Mouse (Mus musculus): ENCODE measurements at regions not wholly inside any gene's neighbourhood (a gene's known extent, or its start where the extent isn't known, plus 50 kb on each side); places are given as distances from the start of the nearest gene placed in this dataset.

DNA sequence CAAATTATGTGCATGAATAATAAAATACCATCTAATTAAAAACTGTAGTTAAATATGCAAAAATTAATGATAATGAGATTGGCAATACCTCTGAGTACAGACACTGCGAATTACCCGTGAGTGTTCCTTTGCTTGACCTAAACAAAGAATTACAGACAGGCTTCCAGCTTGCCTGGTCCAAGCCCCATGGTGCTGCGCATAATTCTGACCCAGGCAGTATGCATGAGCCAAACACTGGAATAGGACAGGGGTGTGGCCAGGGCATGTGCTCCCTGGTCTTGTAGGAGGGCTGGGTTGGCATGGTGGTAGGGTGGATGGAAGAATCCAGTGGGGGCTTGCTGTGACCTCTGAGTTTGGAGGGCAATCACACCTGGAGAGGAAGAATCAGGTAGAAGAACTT is 172.8 kb upstream of the Irx3 start:
- intact Hi-C loops (cut with DNase I), result no loop called here
- DNase-seq, result no peak

DNA sequence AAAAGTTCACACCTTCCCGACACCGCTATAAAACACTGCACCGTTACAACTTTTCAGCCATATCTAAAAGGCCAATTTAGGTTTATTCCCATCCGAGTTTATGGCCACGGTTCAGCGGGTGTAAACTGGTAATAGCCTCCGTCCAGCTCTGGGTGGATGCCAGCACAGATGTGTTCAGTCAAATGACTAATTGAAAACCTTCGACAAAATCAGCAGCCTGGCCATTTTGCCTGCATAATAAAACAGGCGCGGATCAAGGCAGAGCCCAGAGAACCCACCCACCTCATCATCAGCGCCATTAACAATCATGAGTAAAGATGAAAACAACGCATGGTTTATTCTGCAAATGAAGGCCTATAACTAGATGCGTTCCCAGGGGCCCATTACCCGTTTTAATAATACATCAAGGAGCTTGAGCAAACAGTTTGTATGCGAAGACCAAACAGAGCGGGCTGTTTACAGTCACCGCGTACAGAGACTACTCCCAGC is 172.1 kb upstream of the Irx3 start:
- DNase-seq, result no peak
- intact Hi-C loops (cut with DNase I), result no loop called here

DNA sequence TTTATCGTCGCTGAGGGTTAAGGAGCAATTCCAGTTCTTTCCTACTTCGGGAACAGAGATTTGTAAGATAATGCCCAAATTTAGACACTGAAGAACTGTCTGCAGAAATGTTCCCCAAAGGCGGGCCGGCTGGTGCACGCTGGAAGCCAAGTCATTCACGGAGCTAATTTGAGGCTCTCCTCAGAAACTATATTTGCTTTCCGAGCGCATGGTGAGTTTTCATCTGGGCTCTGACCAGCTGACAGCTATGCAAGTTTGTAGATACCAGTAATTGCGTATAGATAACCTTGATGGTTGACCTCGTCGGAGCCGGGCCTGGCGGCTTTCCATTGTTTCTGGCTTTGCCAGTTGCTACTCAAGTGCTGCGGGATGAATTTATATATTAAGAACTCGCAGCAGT is 165.5 kb upstream of the Irx3 start:
- DNase-seq, result no peak
- intact Hi-C loops (cut with DNase I), result no loop called here

DNA sequence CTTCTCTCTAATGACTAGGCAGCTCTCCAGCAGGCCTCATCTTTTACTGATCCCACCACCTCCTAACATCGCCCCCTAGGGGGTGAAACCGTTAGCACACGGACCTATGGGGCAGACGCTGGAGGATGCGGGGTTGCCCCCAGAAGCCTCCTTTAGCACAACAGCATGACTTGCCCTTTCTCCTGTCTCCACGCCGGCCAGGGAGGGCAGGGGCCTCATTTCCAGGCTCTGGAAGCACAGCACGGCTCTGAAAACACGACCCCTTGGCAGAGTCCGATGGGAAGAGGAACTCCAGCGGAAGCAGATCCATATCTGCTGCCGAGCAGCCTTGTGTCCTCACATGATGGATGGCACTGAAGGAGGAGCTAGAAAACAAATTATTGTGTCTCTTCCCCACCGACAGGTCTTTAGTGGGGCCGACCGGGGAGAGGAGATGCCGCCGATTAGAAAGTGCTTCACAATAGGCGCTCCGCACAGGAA is 165.1 kb upstream of the Irx3 start:
- DNase-seq, result peak; percentile 53

DNA sequence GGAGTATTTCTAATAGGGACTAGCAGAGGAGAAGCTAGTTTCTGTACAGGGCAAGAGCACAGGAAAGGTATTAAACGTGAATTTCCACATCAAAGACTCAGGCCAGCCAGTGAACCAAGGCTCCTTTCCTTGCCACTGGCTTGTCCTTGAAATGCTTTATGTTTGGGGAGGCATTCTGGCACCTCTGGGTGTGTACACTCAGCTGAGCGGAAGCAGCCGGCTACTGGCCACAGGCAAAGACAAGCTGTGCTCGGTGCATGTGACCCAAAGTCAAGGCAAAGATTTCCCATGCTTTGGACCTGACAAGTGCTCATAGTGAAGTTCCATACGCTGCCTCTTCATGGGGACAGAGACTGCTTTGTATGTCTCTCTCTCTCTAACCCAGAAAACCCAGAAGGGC is 159.8 kb upstream of the Irx3 start:
- intact Hi-C loops (cut with DNase I), result no loop called here
- DNase-seq, result no peak

More for the DNA sequence above, 165.1 kb upstream of the Irx3 start:
- intact Hi-C loops (cut with DNase I), result no loop called here

DNA sequence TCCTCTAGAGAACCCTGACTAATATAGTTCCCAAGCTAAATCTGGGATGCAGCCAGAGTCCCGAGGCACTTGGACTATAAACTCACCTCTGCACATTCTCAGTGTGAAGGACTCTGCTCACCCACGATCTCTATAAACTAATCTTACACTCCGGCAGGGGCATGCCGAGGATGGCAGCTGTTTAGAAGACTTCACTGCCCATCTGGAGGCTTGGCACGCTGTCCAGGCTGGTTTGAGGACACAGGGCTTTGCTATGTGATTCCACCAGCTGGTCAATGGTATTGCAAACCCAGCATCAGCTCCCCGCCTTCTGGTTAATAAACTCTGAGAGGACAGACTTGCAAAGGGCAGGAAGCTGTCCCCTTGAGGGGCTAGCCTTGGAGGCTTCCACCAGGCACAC is 153.3 kb upstream of the Irx3 start:
- DNase-seq, result peak; percentile 81
- intact Hi-C loops (cut with DNase I), result no loop called here

DNA sequence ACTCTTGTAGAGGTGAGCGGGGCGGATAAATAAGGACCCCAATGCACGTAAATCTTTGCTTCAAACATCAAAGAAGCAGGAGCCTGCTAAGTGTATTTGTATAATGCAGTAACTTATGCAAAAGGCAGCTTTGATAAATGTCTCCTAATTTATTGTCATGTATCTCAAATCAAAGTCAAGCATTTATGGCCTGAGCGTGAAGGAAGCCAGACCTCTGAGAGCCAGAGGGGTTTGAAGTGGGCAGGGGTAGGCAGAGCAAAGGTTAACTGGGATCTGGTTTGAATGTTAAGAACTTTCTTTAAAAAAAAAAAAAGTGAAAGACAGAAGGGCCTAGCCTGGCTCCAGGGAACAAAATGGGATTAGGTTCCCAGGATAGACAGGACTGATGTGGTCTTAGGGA is 151.1 kb upstream of the Irx3 start:
- DNase-seq, result no peak
- intact Hi-C loops (cut with DNase I), result no loop called here

DNA sequence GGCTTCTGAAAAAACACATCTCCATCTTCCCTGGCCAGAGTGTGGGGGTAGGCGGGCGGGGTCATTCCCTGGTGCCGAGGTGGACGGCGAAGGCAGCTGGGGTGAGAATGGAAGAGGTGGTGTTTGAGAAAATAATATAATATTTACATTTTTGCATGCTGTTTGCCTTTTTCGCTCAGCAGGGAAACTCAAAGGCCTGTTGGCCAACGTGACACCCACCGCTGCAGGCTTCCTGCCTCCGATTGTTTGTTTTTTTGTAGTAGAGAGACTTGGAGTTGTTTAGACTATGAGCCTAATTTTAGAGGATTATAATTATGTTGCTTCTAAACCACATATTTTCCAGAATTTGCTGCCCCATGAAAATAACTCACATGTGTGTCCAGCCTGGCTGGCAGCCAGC is 147.2 kb upstream of the Irx3 start:
- intact Hi-C loops (cut with DNase I), result no loop called here
- DNase-seq, result no peak

DNA sequence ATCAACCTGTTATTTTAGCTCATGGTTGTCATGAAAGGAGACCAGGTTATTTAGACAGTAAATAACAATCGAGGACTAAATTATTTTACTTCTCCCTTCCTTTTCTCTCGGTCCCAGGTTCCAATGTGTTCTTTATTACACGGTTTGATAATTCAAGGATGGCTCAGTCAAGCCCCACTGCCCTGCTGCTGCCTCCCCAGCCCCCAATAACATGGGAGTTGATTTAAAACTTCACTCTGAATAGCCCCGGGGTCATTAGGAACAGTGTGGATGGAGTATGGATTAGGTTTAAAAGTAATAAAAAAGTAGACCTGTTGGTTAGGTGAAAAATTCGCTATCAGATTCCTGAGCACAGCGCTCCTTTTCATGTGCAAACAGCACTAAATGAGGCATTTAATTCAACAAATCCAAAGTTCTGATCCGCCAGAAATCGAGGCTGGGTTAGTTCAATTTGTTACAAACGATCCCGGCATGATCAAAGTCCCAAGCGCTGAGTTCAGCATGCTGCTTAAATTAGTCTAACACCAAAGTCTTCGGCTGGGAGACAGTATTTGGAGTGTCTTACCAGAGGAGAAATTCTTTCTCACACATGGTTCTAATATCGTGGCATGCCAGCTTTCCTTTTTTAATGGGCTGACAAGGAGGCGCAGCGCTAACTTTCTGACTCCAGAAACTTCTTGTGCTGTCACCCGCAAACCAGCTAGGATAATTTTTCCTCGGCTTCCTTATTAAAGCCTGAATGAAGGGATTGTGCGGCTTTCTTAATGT is 146.5 kb upstream of the Irx3 start:
- intact Hi-C loops (cut with DNase I), result no loop called here
- no peak for DNase-seq

DNA sequence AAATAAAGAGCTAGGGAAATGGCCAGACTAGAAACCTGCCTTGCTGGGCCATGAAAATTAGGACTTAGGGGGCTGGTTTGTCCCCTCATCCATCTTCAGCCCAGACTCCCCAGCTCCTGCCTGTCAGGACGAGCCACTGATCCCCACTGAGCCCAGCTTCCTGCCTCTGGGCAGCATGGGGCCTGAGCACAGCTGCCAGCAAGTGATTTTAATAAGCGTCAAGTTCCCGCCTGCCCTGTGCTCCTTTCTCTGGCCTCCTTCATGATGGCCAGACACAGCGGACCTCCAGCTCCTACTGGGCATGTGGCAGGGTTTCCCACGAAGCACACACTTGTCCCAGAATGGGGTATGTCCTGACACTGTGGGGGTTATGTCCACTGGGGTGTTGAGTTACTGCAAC is 139.1 kb upstream of the Irx3 start:
- DNase-seq, result no peak
- intact Hi-C loops (cut with DNase I), result no loop called here

DNA sequence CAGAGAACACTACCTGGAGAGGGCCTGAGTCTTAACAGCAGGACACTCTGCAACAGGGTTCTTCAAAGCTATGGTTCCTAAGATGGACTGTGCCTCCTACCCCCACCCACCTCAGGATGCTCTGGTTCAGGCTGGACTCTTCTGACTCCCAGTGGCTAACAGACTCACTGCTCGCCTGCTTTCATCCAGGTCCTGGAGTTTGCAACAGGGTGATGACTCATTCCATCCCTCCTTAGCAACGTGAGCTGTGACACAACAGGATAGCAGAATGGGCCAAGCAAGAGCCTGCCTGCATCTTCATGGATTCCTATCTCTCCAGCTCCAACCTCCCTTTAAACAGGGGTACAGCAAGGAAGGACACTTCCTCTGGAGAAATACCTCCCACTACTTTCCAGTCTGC is 135.4 kb upstream of the Irx3 start:
- intact Hi-C loops (cut with DNase I), result no loop called here

DNA sequence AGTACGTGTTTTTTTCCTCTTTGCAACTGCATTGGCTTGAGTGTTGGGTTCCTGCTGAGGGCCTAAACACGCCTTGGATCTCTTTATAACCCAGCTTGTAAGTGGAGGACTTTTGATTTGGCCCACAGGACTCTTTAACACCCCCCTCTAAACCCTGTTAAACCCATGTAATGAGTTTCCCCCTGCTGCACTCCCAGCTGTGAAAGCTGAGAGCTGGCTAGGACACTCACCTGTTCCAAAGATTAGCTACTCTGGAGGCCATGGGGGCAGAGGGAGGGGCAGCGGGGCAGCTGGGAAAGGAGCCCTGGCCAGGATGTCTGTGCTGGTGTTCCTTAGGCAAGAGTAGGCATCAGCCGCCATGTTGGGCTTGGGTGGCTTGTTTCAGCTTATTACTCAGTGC is 128.7 kb upstream of the Irx3 start:
- no peak for DNase-seq
- intact Hi-C loops (cut with DNase I), result no loop called here

More for the DNA sequence above, 135.4 kb upstream of the Irx3 start:
- DNase-seq, result no peak

DNA sequence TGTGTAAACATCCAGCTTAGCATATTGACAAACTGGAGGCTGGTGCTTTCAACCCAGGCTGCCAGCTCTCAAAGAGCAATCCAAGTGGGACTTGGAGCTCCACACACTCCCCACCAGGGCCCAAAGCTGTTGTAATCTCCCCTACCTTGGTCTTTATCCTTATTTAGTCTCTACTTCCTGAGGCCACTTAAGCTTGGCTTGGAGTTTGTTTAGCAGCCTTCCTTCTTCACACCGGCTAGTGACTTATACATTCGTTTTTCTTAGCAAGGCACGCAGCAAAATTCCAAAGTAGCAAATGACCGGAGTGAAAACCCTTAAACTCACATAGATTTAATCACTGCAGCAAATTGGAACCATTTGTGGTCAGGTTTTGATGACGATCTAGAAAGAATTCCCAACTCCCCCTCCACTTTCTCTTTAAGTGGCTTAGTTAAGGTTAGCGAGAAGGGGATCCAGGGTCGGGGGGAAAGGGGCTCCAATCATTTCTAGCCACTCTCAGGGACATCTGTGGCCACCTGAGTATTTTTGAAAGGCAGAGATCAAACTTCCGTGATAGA is 124.2 kb upstream of the Irx3 start:
- no peak for DNase-seq

DNA sequence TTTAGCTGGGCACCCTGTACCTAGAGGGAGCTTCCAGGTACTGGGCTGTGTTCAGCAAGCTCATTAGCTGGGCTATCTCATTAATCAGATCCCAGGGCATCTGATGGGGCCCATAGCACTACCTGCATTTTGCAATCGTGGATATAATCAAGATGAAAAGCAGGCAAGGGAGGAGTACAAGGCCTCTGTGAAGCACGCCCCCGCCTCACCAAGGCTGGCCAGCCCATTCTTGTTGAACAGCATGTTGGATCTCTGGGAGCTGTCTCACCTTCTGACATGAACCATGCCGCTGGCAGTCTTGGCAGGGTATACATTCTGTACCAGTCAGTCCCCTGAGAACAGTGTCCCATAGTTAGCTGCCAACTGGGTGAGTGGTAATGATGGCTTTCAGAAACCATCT is 122.3 kb upstream of the Irx3 start:
- intact Hi-C loops (cut with DNase I), result no loop called here
- DNase-seq, result no peak

More for the DNA sequence above, 124.2 kb upstream of the Irx3 start:
- intact Hi-C loops (cut with DNase I), result no loop called here

DNA sequence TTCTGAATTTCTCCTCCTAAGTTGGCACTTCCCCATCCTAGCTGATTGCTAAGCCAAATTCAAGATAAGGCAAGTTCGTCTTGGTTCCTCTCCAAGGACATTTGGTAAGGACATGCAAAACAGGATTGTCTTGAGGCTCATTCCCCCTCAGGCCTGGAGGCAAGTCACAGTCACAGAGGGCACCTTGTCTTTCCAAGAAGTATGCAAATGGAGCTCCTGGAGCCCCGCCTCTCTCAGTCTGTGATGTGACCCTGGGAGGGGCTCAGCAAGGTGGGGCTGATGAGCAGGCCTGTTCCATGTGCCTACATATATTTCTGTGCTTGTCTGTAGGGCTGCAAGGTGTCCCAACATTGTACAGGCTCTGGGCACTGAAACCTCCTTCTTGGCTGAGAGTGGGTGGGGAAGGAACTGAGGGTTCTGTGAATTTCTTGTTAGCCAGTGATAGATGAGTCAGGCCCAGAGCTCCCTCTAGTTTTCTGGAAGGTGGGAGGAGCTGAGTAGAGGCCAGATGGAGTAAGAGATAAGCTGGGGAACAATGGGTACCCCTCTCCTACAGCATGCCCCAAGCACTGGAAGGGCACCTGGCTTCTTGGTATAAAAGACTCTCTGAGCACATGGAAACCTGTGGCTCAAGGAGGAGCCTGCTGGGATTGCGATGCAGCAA is 120.5 kb upstream of the Irx3 start:
- intact Hi-C loops (cut with DNase I), result no loop called here
- DNase-seq, result no peak

DNA sequence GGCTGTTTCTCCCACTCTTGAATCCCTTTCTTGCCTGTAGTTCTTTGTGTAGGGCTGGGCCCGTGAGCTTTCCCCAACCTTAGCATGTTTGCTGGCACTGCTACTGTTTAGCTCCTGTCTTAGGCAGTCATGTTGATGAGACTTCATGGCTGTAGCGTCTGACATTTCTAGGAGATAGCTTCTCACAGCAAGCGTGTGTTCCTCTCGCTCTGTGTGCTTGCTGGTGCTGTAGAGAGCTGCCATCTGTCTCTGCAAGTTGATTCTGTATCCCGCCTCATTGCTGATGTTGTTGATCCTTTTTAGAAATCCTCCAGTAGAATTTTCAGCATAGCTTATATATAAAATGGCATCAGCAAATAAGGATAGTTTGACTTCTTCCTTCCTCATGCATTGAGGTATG is 116.0 kb upstream of the Irx3 start:
- intact Hi-C loops (cut with DNase I), result no loop called here
- DNase-seq, result no peak

DNA sequence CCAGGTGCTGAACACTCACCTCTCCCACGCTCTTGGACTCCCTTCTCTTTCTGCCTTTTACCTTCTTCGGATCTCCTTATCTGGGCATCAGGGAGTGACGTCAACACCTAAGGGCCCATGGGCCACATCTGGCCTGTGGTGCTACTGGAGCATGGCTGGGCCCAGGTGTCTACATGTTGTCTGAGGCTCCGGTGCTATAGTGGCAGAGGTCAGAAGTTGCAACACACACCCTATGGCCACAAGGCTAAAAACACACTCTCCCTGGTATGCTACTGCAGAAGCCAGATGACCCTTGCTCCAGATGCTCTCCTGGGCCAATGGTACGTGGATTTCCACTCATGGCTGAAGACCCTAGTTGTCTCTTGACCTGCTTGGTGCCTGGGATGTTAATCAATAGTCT is 112.1 kb upstream of the Irx3 start:
- no peak for DNase-seq
- intact Hi-C loops (cut with DNase I), result no loop called here

DNA sequence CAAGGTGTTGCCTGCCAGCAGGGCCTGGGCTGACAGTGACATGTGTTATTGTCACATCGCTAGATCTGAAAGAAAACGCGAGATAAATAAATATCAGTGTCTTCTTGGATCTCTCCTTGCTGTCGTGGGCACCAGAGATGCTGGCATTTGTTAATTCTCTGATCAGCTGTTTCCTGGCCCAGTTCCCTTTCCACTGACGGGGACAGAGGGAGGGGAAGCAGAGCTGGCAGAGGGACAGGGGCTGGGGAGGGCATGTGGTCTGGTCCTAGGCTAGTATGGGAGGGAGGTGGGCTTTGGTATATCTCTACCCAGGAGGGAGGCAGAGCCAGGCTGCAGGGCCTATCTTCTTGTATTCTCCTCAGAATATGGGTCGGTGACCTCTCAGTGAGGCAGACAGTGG is 111.3 kb upstream of the Irx3 start:
- intact Hi-C loops (cut with DNase I), result no loop called here

DNA sequence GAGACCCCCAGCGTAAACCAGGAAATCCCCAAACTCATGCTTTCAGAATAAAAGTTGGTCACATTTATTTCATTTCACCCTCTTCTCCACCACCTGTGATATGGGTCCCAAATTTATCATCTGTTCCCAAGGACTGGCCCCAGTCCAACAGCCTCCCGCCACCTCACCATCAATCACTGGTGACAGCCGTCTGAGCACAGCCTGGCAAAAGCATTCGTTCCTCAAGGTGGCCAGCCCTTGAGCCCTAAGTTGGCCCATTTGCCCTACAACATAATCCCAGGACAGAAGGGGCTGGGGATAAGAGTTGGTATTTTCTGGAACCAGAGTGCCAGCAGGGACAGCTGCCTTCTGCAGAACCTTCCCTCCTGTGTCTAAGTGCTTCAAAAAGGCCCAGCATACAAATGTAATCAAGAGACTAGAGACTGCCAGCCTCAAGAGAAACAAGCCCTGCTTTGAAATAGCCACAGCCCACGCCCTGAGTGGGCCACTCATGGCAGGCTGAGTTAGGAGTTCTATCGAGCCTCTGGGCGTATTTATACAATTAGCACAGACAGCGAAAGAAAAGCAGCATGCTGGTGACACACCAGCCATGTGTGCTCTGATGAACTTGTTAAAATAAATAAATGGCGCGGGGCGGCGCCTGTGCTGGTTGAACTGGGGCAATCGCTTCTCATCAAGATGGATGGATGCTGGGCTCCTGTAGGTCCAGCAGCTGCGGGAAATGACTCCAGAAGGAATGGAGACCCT is 107.9 kb upstream of the Irx3 start:
- peak; percentile 37 for DNase-seq
- intact Hi-C loops (cut with DNase I), result no loop called here

More for the DNA sequence above, 111.3 kb upstream of the Irx3 start:
- peak; percentile 76 for DNase-seq

DNA sequence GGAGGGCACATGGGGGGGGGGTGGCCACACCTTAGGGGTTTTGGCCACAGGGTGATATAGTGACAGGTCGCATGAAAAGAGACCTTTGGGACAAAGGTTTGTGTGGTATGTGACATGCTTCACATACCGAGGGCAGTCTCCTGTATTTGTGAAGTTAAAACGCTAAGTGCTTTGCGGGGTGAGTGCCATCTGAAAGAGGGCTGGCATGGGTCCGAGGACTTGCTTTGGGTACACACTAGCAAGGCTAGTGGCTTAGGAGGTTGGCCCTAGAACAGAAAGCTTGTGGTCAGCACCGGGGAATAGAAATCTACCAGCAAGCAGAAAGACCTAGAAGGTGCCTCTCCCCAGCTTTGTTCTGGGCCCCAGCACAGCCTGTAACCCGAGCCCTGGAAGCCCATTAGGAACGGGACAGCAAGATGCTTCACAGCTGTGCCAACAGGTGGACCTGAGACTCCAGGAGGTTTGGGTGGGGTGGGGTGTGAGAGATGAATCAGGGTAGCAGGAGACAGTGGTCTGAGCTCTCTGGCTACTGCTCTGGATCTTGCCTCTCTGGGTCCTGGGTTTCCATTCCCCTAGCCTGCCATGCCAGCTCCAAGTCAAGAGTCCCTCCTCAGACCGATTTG is 107.0 kb upstream of the Irx3 start:
- no peak for DNase-seq
- intact Hi-C loops (cut with DNase I), result no loop called here

DNA sequence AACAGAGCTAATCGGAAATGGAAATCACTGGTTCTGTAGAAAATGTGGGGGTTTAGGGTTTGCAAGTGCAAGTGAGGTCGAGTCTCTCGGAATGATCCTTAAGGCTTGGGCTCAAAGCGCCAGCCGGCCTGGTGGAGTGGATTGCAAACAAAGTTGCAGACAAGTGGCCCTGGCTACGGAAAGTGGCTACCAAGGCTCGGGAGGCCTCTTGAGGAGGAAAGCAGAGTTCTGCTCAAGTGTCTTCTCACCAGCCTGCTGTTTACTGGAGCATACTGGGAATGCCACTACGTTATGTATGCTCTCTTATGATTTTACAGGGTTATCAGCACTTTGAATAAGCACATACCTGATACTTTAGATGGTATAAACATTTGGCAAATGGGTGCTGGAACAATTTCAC is 105.3 kb upstream of the Irx3 start:
- DNase-seq, result no peak
- intact Hi-C loops (cut with DNase I), result no loop called here

Data from left cerebral cortex, postnatal 4 days (tissue).